Mouse (Mus musculus) ES-E14 (cell line): ENCODE measurements around the gene Clcnka.

ENCODE experiments used
- CHD2 ChIP-seq: IDR thresholded peaks from 2 replicates; pipeline ENCODE4 v1.6.1; 2014; ENCODE audit warnings: mild to moderate bottlenecking, low read depth, low read length, inconsistent platforms
- HCFC1 ChIP-seq: IDR thresholded peaks from 2 replicates; pipeline ENCODE4 v1.6.1; 2012; ENCODE audit warnings: low read length, inconsistent platforms, borderline replicate concordance; ENCODE audit not compliant: insufficient read depth
- ZC3H11A ChIP-seq: IDR thresholded peaks from 2 replicates; pipeline ENCODE4 v1.6.1; 2012; ENCODE audit warnings: low read depth, mild to moderate bottlenecking, inconsistent platforms, low read length, borderline replicate concordance
- ZNF384 ChIP-seq: IDR thresholded peaks from 2 replicates; pipeline ENCODE4 v1.6.1; 2012; ENCODE audit warnings: low read depth, low read length, inconsistent platforms

DNA sequence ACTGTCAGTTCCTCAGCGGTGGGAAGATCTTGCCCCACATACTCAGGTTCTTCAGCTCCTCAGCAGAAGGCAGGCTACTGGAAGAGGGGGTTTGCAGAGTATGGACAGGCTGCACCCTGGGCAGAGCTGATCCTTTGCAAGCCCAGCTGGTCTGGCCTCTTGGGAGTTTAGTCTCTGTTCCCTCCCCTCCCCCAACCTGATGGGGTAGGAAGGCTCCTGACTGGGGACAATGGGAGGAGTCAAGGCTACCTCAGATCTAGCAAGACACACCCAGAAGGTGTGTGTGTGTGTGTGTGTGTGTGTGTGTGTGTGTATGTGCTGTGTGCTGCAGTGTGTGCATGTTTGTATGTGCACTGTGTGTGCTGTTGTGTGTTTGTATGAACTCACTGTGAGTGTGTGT, 59.7 kb downstream of the Clcnka start:
- no peak for TF ChIP-seq ZNF384
- no peak for TF ChIP-seq CHD2
- no peak for TF ChIP-seq ZC3H11A
- TF ChIP-seq HCFC1, result no peak
